In the genomic region with DNA sequence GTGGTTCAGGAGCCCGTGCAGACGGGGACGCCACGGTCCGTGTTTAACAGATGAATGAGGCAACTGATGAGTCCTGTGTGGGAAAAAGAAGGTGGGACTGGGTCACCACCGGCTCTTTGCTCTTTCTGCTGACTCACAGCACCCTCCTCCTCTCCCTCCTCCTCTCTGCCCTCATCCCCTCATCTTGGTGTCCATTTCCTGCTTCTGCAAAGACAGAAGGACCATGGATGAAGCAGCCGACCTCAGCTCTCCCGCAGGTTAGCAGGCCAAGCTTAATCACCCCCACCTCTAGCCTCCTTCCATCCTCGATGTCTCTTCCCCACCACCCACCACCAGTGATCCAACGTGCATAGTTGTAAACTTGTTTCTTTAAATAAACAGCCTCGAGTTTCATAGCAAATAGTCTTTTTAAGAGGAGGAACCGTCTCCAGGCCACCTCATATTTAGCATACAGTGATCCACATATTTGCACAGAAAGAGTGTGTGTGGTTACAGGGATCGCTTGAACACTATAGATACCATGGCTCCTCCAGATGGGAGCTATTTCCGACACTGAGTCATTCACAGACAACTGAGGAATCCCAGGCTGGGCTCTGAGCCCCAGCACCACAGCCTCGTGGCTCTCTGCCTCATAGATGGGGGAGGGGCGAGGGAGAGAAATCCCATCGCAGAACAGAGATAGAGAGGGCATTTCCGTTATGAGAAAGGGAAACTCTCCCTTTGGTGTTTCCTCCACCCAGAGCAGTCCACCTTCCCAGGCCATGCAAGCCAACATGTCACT, we compare ENCODE assay signal across 8 mouse cellular contexts. TPM values are rescaled to one million over a fixed set of nuclear protein-coding genes. Genes with fewer than 3 reads are reported as not detected.
A peak's percentile ranks its signal among the peaks of the same experiment; 100 is the strongest.
DNase-seq lines count a peak whose midpoint lies in the region; ATAC-seq and TF ChIP-seq lines count a peak whose summit lies in the region.

No protein-coding gene starts in this region.

- H3K27me3 ChIP-seq in heart, embryonic 14.5 days (ENCODE audit: control insufficient read depth, insufficient read depth, low read length), result no peaks in the 10 kb centered on the region
- 0 out of 2 replicates have a peak, but pooled peaks cover 6% of the 10 kb centered on the region for H3K27me3 ChIP-seq in liver, embryonic 12.5 days (replicated peaks)
- H3K27me3 ChIP-seq in hindbrain, embryonic 14.5 days (ENCODE audit: control insufficient read depth, insufficient read depth, low read length), result no peaks in the 10 kb centered on the region
- no peaks in the 10 kb centered on the region for H3K27me3 ChIP-seq in hindbrain, postnatal 0 days (ENCODE audit: insufficient read depth, low read length)

- WGBS in heart, embryonic 14.5 days, result 34% methylated on average over 18 of the region's 18 CpGs
- WGBS in liver, embryonic 12.5 days (ENCODE audit: insufficient replicate concordance), result 24% methylated on average over 18 of the region's 18 CpGs
- WGBS in hindbrain, embryonic 14.5 days, result 82% methylated on average over 18 of the region's 18 CpGs
- 79% methylated on average over 18 of the region's 18 CpGs for WGBS in hindbrain, postnatal 0 days

- peak overlapping the region; percentile 41 for H3K4me2 ChIP-seq in heart, embryonic 14.5 days (ENCODE audit: low read length)
- H3K4me2 ChIP-seq in liver, embryonic 12.5 days, result no peak overlapping the region
- no peak overlapping the region for H3K4me2 ChIP-seq in hindbrain, embryonic 14.5 days (replicated peaks)
- no peak overlapping the region for H3K4me2 ChIP-seq in hindbrain, postnatal 0 days (ENCODE audit: low read depth, low read length)

- H3K36me3 ChIP-seq in heart, embryonic 14.5 days (ENCODE audit: control insufficient read depth, insufficient read depth, low read length), result no peaks in the 10 kb centered on the region
- no peaks in the 10 kb centered on the region for H3K36me3 ChIP-seq in liver, embryonic 12.5 days
- H3K36me3 ChIP-seq in hindbrain, embryonic 14.5 days (replicated peaks; ENCODE audit: control insufficient read depth, insufficient read depth), result no peaks in the 10 kb centered on the region; the same call in 1 of the 2 replicates
- peaks cover 6% of the 10 kb centered on the region; the same call in 1 of the 2 replicates for H3K36me3 ChIP-seq in hindbrain, postnatal 0 days (ENCODE audit: insufficient read depth, low read length)

- no peak for TF ChIP-seq CTCF in brain, embryonic 14.5 days (IDR thresholded peaks at IDR 0.05; ENCODE audit: borderline replicate concordance, extremely low read depth, insufficient read depth, insufficient read length)
- no peak for TF ChIP-seq CTCF in hindbrain, postnatal 0 days (IDR thresholded peaks at IDR 0.05; ENCODE audit: low read depth)

- no peak overlapping the region for H3K9ac ChIP-seq in heart, embryonic 14.5 days (ENCODE audit: low read length)
- no peak overlapping the region for H3K9ac ChIP-seq in liver, embryonic 12.5 days
- no peak overlapping the region for H3K9ac ChIP-seq in hindbrain, embryonic 14.5 days
- no peak overlapping the region for H3K9ac ChIP-seq in hindbrain, postnatal 0 days (replicated peaks; ENCODE audit: low read length)

- DNase-seq in heart, adult 11 months, result peak; percentile 94
- DNase-seq in heart, postnatal 25 days (ENCODE audit: low spot score), result no peak
- DNase-seq in brain, embryonic 14.5 days (ENCODE audit: low read depth), result peak; percentile 36
- peak; percentile 21 to 30 for DNase-seq in urinary bladder, postnatal 36 days (ENCODE audit: low spot score in 2 of 2)
- no peak for DNase-seq in hindbrain, embryonic 14.5 days (ENCODE audit: low spot score)
- DNase-seq in hindbrain, postnatal 0 days (ENCODE audit: low spot score), result no peak

- intact Hi-C loops in heart, postnatal 25 days (cut with DNase I), result no loop called here

- TF ChIP-seq POLR2A in brain, embryonic 14.5 days (IDR thresholded peaks at IDR 0.05; ENCODE audit: borderline replicate concordance, extremely low read depth, insufficient read depth, insufficient read length, poor library complexity, severe bottlenecking), result no peak

- peaks cover 18 to 35% of the 10 kb centered on the region in 2 experiments for H3K4me1 ChIP-seq in heart, embryonic 14.5 days (ENCODE audit: control insufficient read depth in 2 of 2, insufficient read depth in 2 of 2, low read length in 2 of 2)
- peaks cover 10% of the 10 kb centered on the region for H3K4me1 ChIP-seq in liver, embryonic 12.5 days
- peaks cover 19% of the 10 kb centered on the region for H3K4me1 ChIP-seq in hindbrain, embryonic 14.5 days (replicated peaks; ENCODE audit: control insufficient read depth, insufficient read depth, low read length)
- peaks cover 20% of the 10 kb centered on the region for H3K4me1 ChIP-seq in hindbrain, postnatal 0 days (ENCODE audit: insufficient read depth, low read length)

- H3K9me3 ChIP-seq in heart, embryonic 14.5 days (ENCODE audit: control insufficient read depth, low read length), result no peaks in the 10 kb centered on the region
- no peaks in the 10 kb centered on the region for H3K9me3 ChIP-seq in liver, embryonic 12.5 days (replicated peaks)
- H3K9me3 ChIP-seq in hindbrain, embryonic 14.5 days (ENCODE audit: control insufficient read depth, low read length), result no peaks in the 10 kb centered on the region
- H3K9me3 ChIP-seq in hindbrain, postnatal 0 days (ENCODE audit: low read length), result no peaks in the 10 kb centered on the region

- peak overlapping the region; percentile 60 to 66 for H3K27ac ChIP-seq in heart, embryonic 14.5 days (replicated peaks in 1 of 2; ENCODE audit: control insufficient read depth in 1 of 2, insufficient read depth in 1 of 2, low read depth in 2 of 2, low read length in 2 of 2)
- peak overlapping the region; percentile 14; the same call in 1 of the 2 replicates for H3K27ac ChIP-seq in liver, embryonic 12.5 days
- no peak overlapping the region for H3K27ac ChIP-seq in hindbrain, embryonic 14.5 days
- H3K27ac ChIP-seq in hindbrain, postnatal 0 days, result no peak overlapping the region

- peak; percentile 52 for ATAC-seq in heart, embryonic 14.5 days (ENCODE audit: insufficient number of reproducible peaks, insufficient read depth, low FRiP score, low read depth)
- no peak for ATAC-seq in liver, embryonic 12.5 days
- ATAC-seq in hindbrain, embryonic 14.5 days (ENCODE audit: low FRiP score), result no peak
- ATAC-seq in hindbrain, postnatal 0 days, result no peak

- H3K4me3 ChIP-seq in heart, embryonic 14.5 days (ENCODE audit: control insufficient read depth in 1 of 2, insufficient read depth in 1 of 2, low read depth in 1 of 2, low read length in 2 of 2), result no peak overlapping the region
- H3K4me3 ChIP-seq in liver, embryonic 12.5 days, result no peak overlapping the region
- H3K4me3 ChIP-seq in hindbrain, embryonic 14.5 days (replicated peaks; ENCODE audit: low read length), result no peak overlapping the region
- no peak overlapping the region for H3K4me3 ChIP-seq in hindbrain, postnatal 0 days (ENCODE audit: low read length)

RNA-seq across cellular contexts. Expression of a gene that starts 58.6 kb away (rescaled TPM):
- 1 to 10 TPM; 2.7 to 2.8 TPM for total RNA-seq in heart, postnatal 25 days (2021)
- polyA plus RNA-seq in brain, embryonic 14.5 days (2012; rRNA removed), result 43.3 and 69.2 TPM in 2 replicates
- 3.3 and 3.4 TPM in 2 replicates for polyA plus RNA-seq in heart, embryonic 14.5 days (2014; fragmentation: Nextera tagmentation; extraction: Ambion mirVana)
- polyA plus RNA-seq in liver, embryonic 12.5 days (2016; fragmentation: Nextera tagmentation; extraction: Ambion mirVana), result 0.45 and 0.52 TPM in 2 replicates
- 24.9 and 30.1 TPM in 2 replicates for polyA plus RNA-seq in hindbrain, embryonic 14.5 days (2014; fragmentation: Nextera tagmentation; extraction: Ambion mirVana)
- total RNA-seq in hindbrain, postnatal 0 days (2014; rRNA removed), result 118 and 120 TPM in 2 replicates
- 46.2 and 47.4 TPM in 2 replicates for polyA plus RNA-seq in hindbrain, postnatal 0 days (2015; fragmentation: Nextera tagmentation; extraction: Ambion mirVana)

Comparison
In these comparisons a context has a peak if more than half of its experiments do, and no peak if none do; other contexts are left out.
1. DNase-seq: peak in heart, adult 11 months (single experiment), brain, embryonic 14.5 days (single experiment) and urinary bladder, postnatal 36 days (2 of 2); none in heart, postnatal 25 days (single experiment), hindbrain, embryonic 14.5 days (single experiment) and hindbrain, postnatal 0 days (single experiment).
2. H3K27ac ChIP-seq: peak in heart, embryonic 14.5 days (2 of 2) and liver, embryonic 12.5 days (single experiment); none in hindbrain, embryonic 14.5 days (single experiment) and hindbrain, postnatal 0 days (single experiment).